Mouse (Mus musculus) MEL (cell line): ENCODE data around the gene Pih1d2.

Experiments
- BHLHE40 ChIP-seq: IDR thresholded peaks from 2 replicates; pipeline ENCODE4 v1.6.1; 2012; ENCODE audit warnings: low read depth, mild to moderate bottlenecking, inconsistent platforms, low read length, improper control_type of control experiment, borderline replicate concordance
- CTCF ChIP-seq, 3 experiments: IDR thresholded peaks in 2 of 3; conservative IDR thresholded peaks in 1 of 3; 2 replicates each; pipeline ENCODE4 v1.5.1; 2011 to 2012; ENCODE audit warnings: low read length in 3 of 3, low read depth in 2 of 3, mild to moderate bottlenecking in 2 of 3, improper control_type of control experiment in 1 of 3, inconsistent platforms in 1 of 3, mixed read lengths in 1 of 3, moderate library complexity in 1 of 3; ENCODE audit not compliant: control insufficient read depth in 1 of 3, insufficient read depth in 1 of 3, poor library complexity in 1 of 3, severe bottlenecking in 1 of 3
- MAZ ChIP-seq: IDR thresholded peaks from 2 replicates; pipeline ENCODE4 v1.6.1; 2012; ENCODE audit warnings: low read depth, mild to moderate bottlenecking, inconsistent platforms, low read length, improper control_type of control experiment
- POLR2A ChIP-seq, 2 experiments: IDR thresholded peaks; 2 replicates each; pipeline ENCODE4 v1.6.1; 2011 to 2012; ENCODE audit warnings: low read length in 2 of 2, mild to moderate bottlenecking in 2 of 2, control low read depth in 1 of 2, improper control_type of control experiment in 1 of 2, low read depth in 1 of 2, moderate library complexity in 1 of 2; ENCODE audit not compliant: control insufficient read depth in 1 of 2, insufficient read depth in 1 of 2, poor library complexity in 1 of 2
- TAL1 ChIP-seq: IDR thresholded peaks from 2 replicates; pipeline ENCODE4 v1.6.1; 2012; ENCODE audit warnings: mild to moderate bottlenecking, inconsistent platforms, low read length, moderate library complexity, mixed read lengths

GRCm38 (mm10) chr9:50666442-50666841 lies 49.3 kb downstream of the Pih1d2 start:
- TF ChIP-seq MAZ (no peak), BHLHE40 (no peak), CTCF (IDR thresholded peaks at IDR 0.05 in 2 of 3, conservative IDR thresholded peaks at IDR 0.05 in 1 of 3; ENCODE audit: control insufficient read depth in 1 of 3, insufficient read depth in 1 of 3, low read depth in 2 of 3, low read length in 3 of 3, poor library complexity in 1 of 3, severe bottlenecking in 1 of 3) (no peak), POLR2A (IDR thresholded peaks at IDR 0.05; ENCODE audit: control insufficient read depth in 1 of 2, insufficient read depth in 1 of 2, low read depth in 1 of 2, low read length in 2 of 2, poor library complexity in 1 of 2) (no peak), TAL1 (peak; percentile 31; the same call in 1 of the 2 replicates)
